Mouse (Mus musculus) limb, embryonic 11.5 days (tissue): ENCODE measurements around the gene Fam136a. TPM values are rescaled to one million over a fixed set of nuclear protein-coding genes. Genes with fewer than 3 reads are reported as not detected.

Source experiments
- ATAC-seq: fragments of 200-750 bp; cut with Nextera tagmentation; 2 replicates; pipeline ENCODE4 v1.8.0; 2017; ENCODE audit warnings: low read depth; ENCODE audit not compliant: insufficient number of reproducible peaks, low FRiP score, low TSS enrichment
- DNase-seq: peaks from one replicate; pipeline ENCODE4 v3.0.0-alpha.2; 2015; ENCODE audit warnings: low spot score
- H3K27ac ChIP-seq: fragments of 300-500 bp; sonication (generic); replicated peaks from 2 replicates; pipeline ENCODE4 v1.5.1; 2014; ENCODE audit warnings: low read depth, mild to moderate bottlenecking, low read length
- H3K27me3 ChIP-seq: fragments of 300-500 bp; sonication (generic); 2 replicates; pipeline ENCODE4 v1.6.1; 2014; ENCODE audit warnings: mild to moderate bottlenecking, low read length, mixed read lengths; ENCODE audit not compliant: control insufficient read depth, insufficient read depth
- H3K36me3 ChIP-seq: fragments of 300-500 bp; sonication (generic); 2 replicates; pipeline ENCODE4 v1.6.1; 2014; ENCODE audit warnings: mild to moderate bottlenecking, low read length, moderate library complexity, mixed read lengths; ENCODE audit not compliant: control insufficient read depth, insufficient read depth
- H3K4me1 ChIP-seq: fragments of 300-500 bp; sonication (generic); 2 replicates; pipeline ENCODE4 v1.6.1; 2014; ENCODE audit warnings: low read length, mixed read lengths; ENCODE audit not compliant: control insufficient read depth, insufficient read depth
- H3K4me2 ChIP-seq: fragments of 300-500 bp; sonication (generic); 2 replicates; pipeline ENCODE4 v1.6.1; 2014; ENCODE audit warnings: low read depth, mild to moderate bottlenecking, moderate library complexity; ENCODE audit not compliant: severe bottlenecking
- H3K4me3 ChIP-seq: fragments of 300-500 bp; sonication (generic); 2 replicates; pipeline ENCODE4 v1.5.1; 2014; ENCODE audit warnings: low read depth, low read length
- H3K9ac ChIP-seq: fragments of 300-500 bp; sonication (generic); 2 replicates; pipeline ENCODE4 v1.6.1; 2014; ENCODE audit warnings: mild to moderate bottlenecking, low read length
- H3K9me3 ChIP-seq: fragments of 300-500 bp; sonication (generic); 2 replicates; pipeline ENCODE4 v1.6.1; 2016; ENCODE audit warnings: low read length; ENCODE audit not compliant: control insufficient read depth
- WGBS: fragments of 180-500 bp; shearing (Covaris S2); extraction: QIAGEN DNeasy Blood & Tissue Kit; methylation state at CpG from one replicate; pipeline ENCODE4 v1.1.7; 2014; 5-methylcytosine and 5-hydroxymethylcytosine counted together
- polyA plus RNA-seq: library from polyadenylated mRNA; unstranded; fragments of >200 nt; fragmentation: Nextera tagmentation; extraction: Ambion mirVana; gene quantifications from 2 replicates; pipeline ENCODE4 v1.2.1, GENCODE M21; 2014

The Fam136a gene
- 164 and 171 TPM in 2 replicates for polyA plus RNA-seq

DNA sequence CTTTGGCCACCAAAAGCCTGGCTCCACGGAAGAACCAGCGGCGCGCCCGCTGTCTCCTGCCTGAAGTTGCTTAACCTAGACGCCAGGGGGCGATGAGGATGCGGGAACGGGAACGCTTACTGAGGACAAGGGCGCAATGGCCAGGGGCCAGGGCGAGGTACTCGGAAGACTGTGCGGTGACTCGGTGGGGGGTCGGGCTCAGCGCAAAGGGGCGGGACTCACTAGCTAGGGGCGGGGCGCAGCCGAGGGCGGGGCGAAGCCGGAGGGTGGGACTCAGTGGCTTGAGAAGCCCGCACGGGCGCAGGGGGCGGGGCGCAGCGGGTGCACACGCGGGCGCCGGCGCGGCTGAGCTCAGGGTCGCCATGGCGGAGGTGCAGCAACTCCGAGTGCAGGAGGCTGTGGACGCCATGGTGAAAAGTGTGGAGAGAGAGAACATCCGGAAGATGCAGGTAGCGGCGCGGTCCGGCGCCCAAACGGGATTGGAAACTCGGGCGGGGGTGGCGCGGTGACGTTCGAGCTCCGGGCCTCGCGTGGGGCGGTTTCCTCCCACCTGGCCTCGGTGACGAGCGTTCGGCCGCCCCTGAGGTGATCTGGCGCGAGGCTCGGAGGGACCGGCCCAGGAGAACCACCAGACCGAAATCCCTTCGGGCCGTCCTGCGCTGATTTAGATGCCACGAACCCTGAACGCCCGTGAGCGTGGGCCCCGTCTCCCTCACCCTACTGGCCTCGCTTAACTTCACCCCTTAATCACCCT, at the start of gene Fam136a:
Fam136a (plus strand) TSS at position 276 of the 754 bp plus-strand sequence.
- 0% methylated on average over 75 of the region's 76 CpGs for WGBS
- peak; percentile 93 for ATAC-seq
- peak within 1 kb of the TSS; percentile 70 for H3K4me3 ChIP-seq
- H3K4me2 ChIP-seq, result peak within 1 kb of the TSS; percentile 88
- H3K27me3 ChIP-seq, result no peaks in the 10 kb centered on the region
- no peak within 1 kb of the TSS for H3K27ac ChIP-seq
- H3K9ac ChIP-seq, result peak within 1 kb of the TSS; percentile 81
- H3K4me1 ChIP-seq, result 0 out of 2 replicates have a peak, but pooled peaks cover 4% of the 10 kb centered on the region
- DNase-seq, result peak; percentile 99
- no peaks in the 10 kb centered on the region for H3K9me3 ChIP-seq
- H3K36me3 ChIP-seq, result no peaks in the 10 kb centered on the region

DNA sequence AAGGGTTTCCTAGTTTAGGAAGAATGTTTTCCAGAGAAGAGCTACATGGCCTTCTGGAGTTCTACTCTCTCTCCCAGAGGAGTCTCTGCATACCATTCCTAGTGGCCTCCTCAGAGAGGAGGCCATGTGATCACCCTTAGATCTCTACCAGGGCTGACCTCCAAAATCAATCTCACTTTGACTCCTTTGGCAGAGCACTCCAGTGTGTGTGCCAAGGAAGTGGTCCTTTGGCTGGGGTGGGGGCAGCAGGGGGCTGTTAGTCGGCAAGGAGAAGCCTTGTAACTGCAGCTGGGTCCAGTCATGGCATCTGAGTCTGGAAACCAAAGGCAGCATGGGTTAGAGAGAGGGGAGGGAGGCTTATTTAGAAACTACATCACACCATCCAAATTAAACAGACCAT, 48.4 kb upstream of the Fam136a start:
- no peak overlapping the region for H3K4me2 ChIP-seq
- no peaks in the 10 kb centered on the region for H3K27me3 ChIP-seq
- 70% methylated on average over 1 of the region's 1 CpGs for WGBS
- H3K4me3 ChIP-seq, result no peak overlapping the region
- no peaks in the 10 kb centered on the region for H3K36me3 ChIP-seq
- H3K9me3 ChIP-seq, result no peaks in the 10 kb centered on the region; the same call in 1 of the 2 replicates
- H3K4me1 ChIP-seq, result no peaks in the 10 kb centered on the region
- ATAC-seq (no peak), DNase-seq (no peak)
- H3K27ac ChIP-seq, result no peak overlapping the region
- H3K9ac ChIP-seq, result no peak overlapping the region

DNA sequence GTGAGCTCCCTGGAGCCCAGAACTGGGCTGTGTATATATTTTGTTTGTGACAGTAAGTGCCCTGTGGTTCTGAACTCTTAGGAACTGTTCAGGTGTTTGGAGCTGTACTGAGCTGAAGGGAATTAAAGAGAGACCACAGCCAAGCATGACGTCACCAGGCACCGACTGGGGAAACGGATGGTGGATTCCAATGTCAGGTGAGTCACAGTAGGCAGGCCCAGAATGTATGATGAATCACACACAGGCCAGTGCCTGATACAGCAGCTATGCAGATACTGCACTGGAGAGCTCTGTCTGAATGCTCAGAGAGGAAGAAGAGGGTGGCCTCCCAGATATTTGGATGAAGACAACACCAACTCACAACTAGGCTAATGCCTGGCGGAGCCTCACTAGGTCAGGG, 46.6 kb upstream of the Fam136a start:
- H3K36me3 ChIP-seq, result no peaks in the 10 kb centered on the region
- 81% methylated on average over 4 of the region's 4 CpGs for WGBS
- ATAC-seq, result no peak
- no peak overlapping the region for H3K4me2 ChIP-seq
- no peak overlapping the region for H3K4me3 ChIP-seq
- no peaks in the 10 kb centered on the region for H3K4me1 ChIP-seq
- no peaks in the 10 kb centered on the region for H3K27me3 ChIP-seq
- H3K9me3 ChIP-seq, result no peaks in the 10 kb centered on the region; the same call in 1 of the 2 replicates
- H3K9ac ChIP-seq, result no peak overlapping the region
- DNase-seq, result no peak
- no peak overlapping the region for H3K27ac ChIP-seq

DNA sequence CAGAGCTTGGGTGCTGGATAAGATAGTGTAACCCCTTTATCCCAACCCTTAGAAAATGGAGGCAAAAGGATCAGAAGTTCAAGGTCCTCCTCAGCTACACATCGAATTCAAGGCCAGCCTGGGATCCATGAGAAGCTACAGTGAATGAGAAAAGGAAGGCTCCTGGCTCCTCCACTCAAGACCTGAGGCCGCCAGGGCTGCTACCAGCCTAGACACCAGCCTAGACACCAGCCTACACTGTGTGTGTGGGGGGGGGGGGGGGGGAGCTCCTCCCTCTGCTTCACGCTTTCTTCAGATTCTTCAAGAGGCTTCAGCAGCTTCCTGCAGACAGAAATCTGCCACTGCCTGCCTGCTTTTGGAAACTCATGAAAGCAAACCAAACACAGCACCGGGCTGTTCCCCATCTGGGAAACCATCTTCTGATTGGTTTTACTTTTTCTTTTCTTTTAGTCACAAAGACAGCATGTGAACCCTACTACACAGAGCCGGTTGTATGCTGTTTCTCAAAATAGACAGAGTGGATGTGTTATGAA, 43.3 kb upstream of the Fam136a start:
- 90% methylated on average over 5 of the region's 5 CpGs for WGBS
- Histone ChIP-seq H3K27ac (no peak overlapping the region), H3K4me2 (no peak overlapping the region), H3K4me1 (no peaks in the 10 kb centered on the region), H3K9me3 (no peaks in the 10 kb centered on the region; the same call in 1 of the 2 replicates), H3K4me3 (no peak overlapping the region), H3K36me3 (no peaks in the 10 kb centered on the region), H3K9ac (no peak overlapping the region), H3K27me3 (no peaks in the 10 kb centered on the region)
- ATAC-seq, result no peak
- DNase-seq, result no peak

DNA sequence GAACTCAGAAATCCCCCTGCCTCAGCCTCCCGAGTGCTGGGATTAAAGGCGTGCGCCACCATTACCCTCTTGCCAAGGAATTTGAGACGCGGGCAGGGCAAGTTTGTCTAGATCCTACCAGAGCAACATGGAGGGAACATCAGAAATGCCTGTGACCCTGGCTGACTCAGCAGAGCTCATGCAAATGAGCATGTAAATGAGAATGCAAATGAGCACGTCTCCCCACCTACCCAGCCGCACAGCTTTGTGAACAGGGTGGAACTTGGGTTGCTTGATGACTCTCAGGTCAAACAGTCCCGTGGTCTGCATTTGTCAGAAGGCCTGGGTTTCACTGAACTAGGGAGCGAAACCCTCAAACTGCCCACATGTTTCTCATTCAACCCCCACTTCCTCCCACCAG, 42.5 kb upstream of the Fam136a start:
- H3K4me1 ChIP-seq, result no peaks in the 10 kb centered on the region
- no peak for ATAC-seq
- no peak overlapping the region for H3K9ac ChIP-seq
- H3K27me3 ChIP-seq, result no peaks in the 10 kb centered on the region
- H3K4me2 ChIP-seq, result no peak overlapping the region
- no peaks in the 10 kb centered on the region; the same call in 1 of the 2 replicates for H3K9me3 ChIP-seq
- no peaks in the 10 kb centered on the region for H3K36me3 ChIP-seq
- no peak overlapping the region for H3K4me3 ChIP-seq
- WGBS, result 94% methylated on average over 9 of the region's 9 CpGs
- no peak for DNase-seq
- H3K27ac ChIP-seq, result no peak overlapping the region

DNA sequence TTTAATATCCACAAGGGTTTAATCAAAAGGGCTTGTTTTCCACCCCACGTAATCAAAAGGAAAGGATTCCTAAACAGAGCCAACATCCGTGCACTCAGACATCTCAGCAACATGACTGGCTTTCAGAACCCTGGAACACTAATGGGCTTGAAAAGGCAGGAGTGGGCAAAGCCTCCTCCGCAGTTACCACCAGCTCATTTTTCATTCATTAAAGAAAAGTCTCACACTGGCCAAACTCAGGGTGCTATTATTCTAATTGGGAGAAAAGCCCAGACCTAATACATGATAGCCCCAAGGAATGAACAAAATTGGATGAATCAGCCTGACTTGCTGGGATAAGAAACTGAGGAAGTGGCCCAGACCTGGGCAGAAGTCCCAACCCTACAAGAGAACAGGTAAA, 41.0 kb upstream of the Fam136a start:
- Histone ChIP-seq H3K27ac (no peak overlapping the region), H3K9ac (no peak overlapping the region), H3K9me3 (no peaks in the 10 kb centered on the region; the same call in 1 of the 2 replicates), H3K27me3 (no peaks in the 10 kb centered on the region), H3K36me3 (no peaks in the 10 kb centered on the region), H3K4me1 (no peaks in the 10 kb centered on the region), H3K4me2 (no peak overlapping the region), H3K4me3 (no peak overlapping the region)
- DNase-seq, result no peak
- ATAC-seq, result no peak
- WGBS, result 77% methylated on average over 3 of the region's 3 CpGs

DNA sequence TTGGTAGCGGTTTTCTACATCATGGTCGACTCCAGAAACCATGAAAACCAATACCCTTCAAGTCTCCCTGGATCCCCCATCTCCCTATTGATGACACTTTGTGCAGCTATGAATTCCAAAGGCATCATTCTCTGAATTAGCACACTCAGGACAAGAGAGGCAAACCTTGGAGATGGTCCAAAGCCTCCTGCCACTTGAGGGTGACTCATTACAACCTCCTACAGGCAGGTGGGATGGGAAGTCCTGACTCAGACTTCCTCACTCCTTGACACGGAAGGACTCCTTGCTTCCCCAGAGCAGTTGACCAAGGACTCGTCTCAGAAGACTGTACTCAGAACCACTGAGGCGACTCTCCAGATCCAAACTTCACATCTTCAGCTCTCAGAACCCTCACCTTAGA, 39.8 kb upstream of the Fam136a start:
- 91% methylated on average over 5 of the region's 5 CpGs for WGBS
- H3K9me3 ChIP-seq, result no peaks in the 10 kb centered on the region; the same call in 1 of the 2 replicates
- no peak for ATAC-seq

DNA sequence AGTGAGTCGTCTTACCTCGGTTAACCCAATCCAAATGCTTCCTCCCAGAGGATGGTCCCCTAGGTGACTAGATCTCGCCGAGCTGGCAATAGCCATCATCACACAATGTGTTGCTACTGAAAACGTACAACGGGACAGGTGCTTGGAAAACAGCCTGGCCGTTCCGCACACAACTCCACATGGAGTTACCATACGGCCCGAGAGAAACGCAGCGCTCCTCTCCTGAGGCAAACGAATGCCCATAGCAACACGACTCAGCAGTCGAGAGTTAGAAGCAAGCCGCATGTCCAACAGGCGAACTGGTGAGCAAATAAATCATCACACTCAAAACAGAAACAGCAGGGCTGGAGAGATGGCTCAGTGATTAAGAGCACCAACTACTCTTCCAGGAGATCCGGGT, 38.6 kb upstream of the Fam136a start:
- H3K9me3 ChIP-seq, result no peaks in the 10 kb centered on the region
- H3K27ac ChIP-seq, result no peak overlapping the region
- H3K4me2 ChIP-seq, result no peak overlapping the region
- no peak for ATAC-seq
- H3K27me3 ChIP-seq, result no peaks in the 10 kb centered on the region
- no peaks in the 10 kb centered on the region for H3K4me1 ChIP-seq
- H3K36me3 ChIP-seq, result no peaks in the 10 kb centered on the region
- 92% methylated on average over 18 of the region's 18 CpGs for WGBS
- no peak overlapping the region for H3K9ac ChIP-seq
- H3K4me3 ChIP-seq, result no peak overlapping the region
- DNase-seq, result no peak

More for the DNA sequence above, 39.8 kb upstream of the Fam136a start:
- no peaks in the 10 kb centered on the region for H3K36me3 ChIP-seq
- H3K4me3 ChIP-seq, result no peak overlapping the region
- no peak for DNase-seq
- H3K4me2 ChIP-seq, result no peak overlapping the region
- H3K27ac ChIP-seq, result no peak overlapping the region
- H3K27me3 ChIP-seq, result no peaks in the 10 kb centered on the region
- no peak overlapping the region for H3K9ac ChIP-seq
- H3K4me1 ChIP-seq, result no peaks in the 10 kb centered on the region
